Mouse (Mus musculus): Measurements from ENCODE around the gene Fam69b. TPM values are rescaled to one million over a fixed set of nuclear protein-coding genes. Genes with fewer than 3 reads are reported as not detected.

Fam69b gene
- total RNA-seq, 2 experiments from 2014 or later, result 88.2 to 90.8 TPM

DNA sequence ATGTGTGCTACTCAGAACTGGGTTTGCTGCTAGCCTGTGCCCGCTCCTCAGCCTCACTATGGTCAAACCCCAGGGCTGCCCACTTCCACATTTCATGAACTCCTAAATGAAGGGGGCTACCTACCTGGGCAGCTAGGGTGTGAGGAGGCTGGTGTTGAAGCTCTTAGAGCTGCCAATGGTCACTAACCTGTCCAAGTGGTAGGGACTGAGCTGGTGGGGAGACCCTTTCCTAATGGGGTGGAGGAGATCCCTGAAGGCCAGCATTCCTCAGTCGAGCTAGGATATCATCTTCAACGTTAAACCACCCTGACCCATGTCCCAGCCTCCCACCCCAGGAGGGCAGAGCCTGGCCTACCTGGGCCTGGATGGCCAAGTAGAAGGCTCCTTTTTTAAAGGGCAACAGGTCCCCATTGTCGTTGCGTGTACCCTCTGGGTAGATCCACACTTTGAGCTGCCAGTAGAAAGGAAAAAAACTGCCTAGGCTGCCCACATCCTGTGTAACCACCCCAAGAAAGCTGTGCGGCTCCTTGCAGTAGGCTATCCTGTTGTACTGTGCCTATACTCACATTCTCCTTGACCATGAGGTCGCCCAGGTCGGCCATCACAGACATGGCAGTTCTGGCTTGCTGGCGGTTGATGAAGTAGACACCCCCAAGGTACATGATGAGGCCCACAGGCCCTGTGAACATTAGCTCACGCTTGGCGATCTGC lies 32.4 kb upstream of the Fam69b start:
- DNase-seq (ENCODE audit: extremely low spot score in 1 of 2, low spot score in 2 of 2), result no peak
- intact Hi-C loops (cut with DNase I), result no loop called here

- intact Hi-C loops (cut with DNase I), result no loop called here
- DNase-seq (ENCODE audit: extremely low spot score in 1 of 2, low spot score in 2 of 2), result no peak
These were observed 31.4 kb upstream of the Fam69b start for GRCm38 (mm10) chr2:26596898-26597297.

DNA sequence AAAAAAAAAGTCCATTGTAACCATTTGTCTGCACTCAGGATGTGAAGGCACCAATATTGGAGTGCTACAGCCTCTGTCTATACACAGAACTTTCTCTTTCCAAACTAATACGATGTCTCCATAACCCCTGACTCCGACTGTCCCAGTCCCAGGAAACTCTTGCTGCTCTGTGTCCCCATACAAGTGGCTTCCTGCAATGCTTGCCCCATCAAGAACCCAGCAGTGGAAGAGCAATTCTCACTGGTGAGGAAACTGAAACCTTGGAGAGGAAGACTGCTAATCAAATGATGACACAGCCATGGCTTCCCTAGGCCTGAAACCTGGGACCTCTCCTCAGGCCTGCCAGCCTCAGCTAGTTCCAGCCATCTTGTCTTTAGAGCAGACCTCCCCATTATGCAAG lies 30.4 kb upstream of the Fam69b start:
- DNase-seq (ENCODE audit: extremely low spot score in 1 of 2, low spot score in 2 of 2), result no peak
- intact Hi-C loops (cut with DNase I), result no loop called here

GRCm38 (mm10) chr2:26598462-26598861 lies 29.8 kb upstream of the Fam69b start:
- intact Hi-C loops (cut with DNase I), result no loop called here
- no peak for DNase-seq (ENCODE audit: extremely low spot score in 1 of 2, low spot score in 2 of 2)

DNA sequence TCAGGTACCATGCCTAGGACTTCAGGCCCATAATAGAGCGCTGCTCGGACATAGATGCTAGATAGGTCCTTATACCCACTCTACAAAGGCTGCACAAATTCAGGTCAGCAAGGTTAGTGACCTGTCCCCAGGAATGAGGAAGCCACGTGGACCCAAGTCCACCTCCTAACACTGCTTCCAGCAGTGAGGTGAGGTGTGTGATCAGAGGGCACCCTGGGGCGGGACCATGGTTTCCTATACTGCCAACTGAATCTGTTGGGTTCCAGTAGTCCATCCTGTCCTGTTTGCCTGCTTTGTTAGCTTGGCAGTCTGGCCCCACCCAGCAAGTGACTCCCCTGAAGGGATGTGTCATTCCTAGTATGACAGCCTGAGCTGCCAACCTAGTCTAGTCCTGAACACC lies 28.3 kb upstream of the Fam69b start:
- intact Hi-C loops (cut with DNase I), result no loop called here
- no peak for DNase-seq (ENCODE audit: extremely low spot score in 1 of 2, low spot score in 2 of 2)

DNA sequence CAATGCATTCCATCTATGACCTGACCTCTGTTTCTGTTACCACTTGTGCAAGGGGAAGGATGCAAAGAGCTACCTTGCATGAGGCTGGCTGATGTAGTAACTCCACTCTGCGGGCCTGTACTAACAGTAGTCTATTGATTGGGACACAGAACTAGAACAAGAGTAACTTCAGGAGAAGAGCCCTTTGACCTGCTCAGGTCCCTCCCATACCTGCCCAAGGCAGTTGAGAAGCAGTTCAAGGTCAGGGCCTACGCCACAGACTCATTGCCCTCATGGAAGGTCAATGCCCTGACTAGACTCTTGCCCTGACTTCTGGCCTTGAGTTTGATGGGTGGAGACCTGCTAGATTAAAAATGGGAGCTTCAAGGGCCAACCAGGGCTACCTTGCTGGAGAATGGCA lies 27.6 kb upstream of the Fam69b start:
- intact Hi-C loops (cut with DNase I), result no loop called here
- DNase-seq (ENCODE audit: extremely low spot score in 1 of 2, low spot score in 2 of 2), result no peak

GRCm38 (mm10) chr2:26601595-26601994 lies 26.7 kb upstream of the Fam69b start:
- intact Hi-C loops (cut with DNase I), result no loop called here
- DNase-seq (ENCODE audit: extremely low spot score in 1 of 2, low spot score in 2 of 2), result no peak

DNA sequence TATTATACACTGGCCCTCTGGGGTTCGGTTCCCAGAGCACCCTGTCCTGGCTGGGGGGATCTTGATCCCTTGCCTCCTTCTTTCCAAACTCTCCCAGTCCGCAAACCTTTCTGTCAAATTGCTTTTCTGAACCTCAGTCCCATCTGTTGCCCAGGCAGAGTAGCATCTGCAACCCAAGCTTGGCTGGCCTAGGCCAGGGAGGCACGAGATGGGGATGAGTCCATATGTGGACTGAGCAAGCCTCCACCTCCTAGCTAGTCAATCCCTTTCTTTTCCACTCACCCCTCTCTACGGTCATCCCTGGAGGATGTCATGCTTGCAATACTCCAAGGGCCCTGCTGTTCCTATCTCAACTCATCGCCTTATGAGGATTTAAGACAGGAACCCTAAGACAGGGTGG lies 25.6 kb upstream of the Fam69b start:
- intact Hi-C loops (cut with DNase I), result no loop called here

GRCm38 (mm10) chr2:26603159-26603558 lies 25.1 kb upstream of the Fam69b start:
- DNase-seq (ENCODE audit: extremely low spot score in 1 of 2, low spot score in 2 of 2), result no peak
- intact Hi-C loops (cut with DNase I), result no loop called here

More for the DNA sequence above, 25.6 kb upstream of the Fam69b start:
- no peak for DNase-seq (ENCODE audit: extremely low spot score in 1 of 2, low spot score in 2 of 2)

- peak; percentile 21 to 89 for DNase-seq (ENCODE audit: extremely low spot score in 1 of 2, low spot score in 2 of 2)
- intact Hi-C loops (cut with DNase I), result no loop called here
These were observed 24.3 kb upstream of the Fam69b start, which contains the start of gene Agpat2 for GRCm38 (mm10) chr2:26603720-26604671. Gene Agpat2, minus strand, starts transcription at chr2:26604417.

DNA sequence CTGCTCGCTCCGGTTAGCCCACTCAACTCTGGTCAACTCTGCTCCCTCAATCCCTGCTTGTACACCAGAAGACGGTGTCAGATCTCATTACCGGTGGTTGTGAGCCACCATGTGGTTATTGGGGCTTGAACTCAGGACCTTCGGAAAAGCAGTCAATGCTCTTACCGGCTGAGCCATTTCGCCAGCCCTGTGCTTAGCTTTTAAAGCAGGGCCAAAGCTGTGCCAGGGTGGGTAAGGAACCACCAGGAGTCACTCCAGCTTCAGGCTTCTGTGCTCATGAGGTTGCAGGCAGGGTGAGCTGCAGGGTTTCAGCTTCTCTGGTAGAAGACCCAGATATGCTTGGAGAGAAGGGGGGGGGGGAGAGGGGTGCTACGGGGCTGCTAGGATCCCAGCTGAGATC lies 22.9 kb upstream of the Fam69b start:
- no peak for DNase-seq (ENCODE audit: extremely low spot score in 1 of 2, low spot score in 2 of 2)
- intact Hi-C loops (cut with DNase I), result no loop called here

- intact Hi-C loops (cut with DNase I), result no loop called here
- DNase-seq (ENCODE audit: extremely low spot score in 1 of 2, low spot score in 2 of 2), result no peak
These were observed 21.7 kb upstream of the Fam69b start for GRCm38 (mm10) chr2:26606579-26606978.

GRCm38 (mm10) chr2:26607056-26607910 lies 21.0 kb upstream of the Fam69b start:
- no peak for DNase-seq (ENCODE audit: extremely low spot score in 1 of 2, low spot score in 2 of 2)
- intact Hi-C loops (cut with DNase I), result no loop called here

DNA sequence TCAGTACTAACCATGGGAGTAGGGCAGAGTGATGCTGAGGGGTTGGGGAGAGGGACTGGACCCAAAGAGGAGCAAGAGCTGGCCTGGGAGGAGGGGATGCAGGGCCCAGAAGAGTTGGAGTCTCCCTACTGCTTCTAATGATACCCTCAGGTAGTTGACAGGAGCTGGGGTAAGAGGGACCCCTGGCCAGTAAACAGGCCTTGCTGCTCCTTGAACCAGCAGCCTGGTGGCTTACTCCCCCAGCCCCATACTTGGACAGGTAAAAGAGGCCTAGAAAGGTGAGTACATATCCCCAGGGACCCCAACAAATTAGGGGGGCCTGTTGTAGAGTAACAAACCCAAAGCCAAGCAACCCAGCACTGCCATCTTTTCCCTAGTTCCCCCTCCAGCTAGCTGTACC lies 19.5 kb upstream of the Fam69b start:
- DNase-seq (ENCODE audit: extremely low spot score in 1 of 2, low spot score in 2 of 2), result no peak
- intact Hi-C loops (cut with DNase I), result no loop called here

DNA sequence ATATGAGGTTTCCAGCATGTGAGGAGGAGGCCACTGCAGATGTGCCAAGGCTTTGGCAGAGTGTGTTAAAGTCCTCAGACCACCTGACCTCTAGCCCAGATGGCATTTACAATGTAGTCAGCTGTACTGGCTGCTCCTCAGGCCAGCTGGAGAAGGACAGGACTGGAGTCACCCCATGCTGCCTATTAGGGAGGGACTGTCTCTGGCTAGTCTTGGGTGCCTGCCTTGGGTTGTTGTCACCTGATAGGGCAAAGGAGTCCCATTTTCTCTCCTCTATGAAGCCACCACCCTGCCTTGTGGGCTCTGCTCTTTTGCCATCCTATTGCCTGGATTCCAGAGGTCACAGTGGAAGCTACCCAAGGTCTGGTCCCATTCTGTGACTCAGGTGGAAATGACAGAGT lies 19.0 kb upstream of the Fam69b start:
- no peak for DNase-seq (ENCODE audit: extremely low spot score in 1 of 2, low spot score in 2 of 2)
- intact Hi-C loops (cut with DNase I), result no loop called here

DNA sequence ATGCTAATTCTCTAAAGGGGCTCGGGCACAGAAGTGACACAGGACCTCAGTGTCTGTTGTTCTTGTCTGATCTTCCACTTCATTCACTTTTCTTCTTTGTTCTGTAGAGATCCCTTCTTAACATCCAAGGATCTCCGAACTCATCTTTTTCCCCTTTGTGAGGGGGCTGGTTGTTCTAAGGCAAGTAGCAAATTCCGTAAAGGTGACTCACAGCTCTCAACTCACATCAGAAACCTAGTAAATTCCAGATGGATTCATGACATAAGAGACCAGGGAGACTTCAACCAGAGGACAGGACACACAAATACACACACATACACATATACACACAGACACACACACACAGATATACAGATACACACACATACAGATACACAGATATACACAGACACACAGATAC lies 17.7 kb upstream of the Fam69b start:
- intact Hi-C loops (cut with DNase I), result no loop called here
- DNase-seq (ENCODE audit: extremely low spot score in 1 of 2, low spot score in 2 of 2), result no peak

- intact Hi-C loops (cut with DNase I), result no loop called here
- no peak for DNase-seq (ENCODE audit: extremely low spot score in 1 of 2, low spot score in 2 of 2)
These were observed 17.2 kb upstream of the Fam69b start for GRCm38 (mm10) chr2:26611054-26611453.

- no peak for DNase-seq (ENCODE audit: extremely low spot score in 1 of 2, low spot score in 2 of 2)
- intact Hi-C loops (cut with DNase I), result no loop called here
These were observed 16.4 kb upstream of the Fam69b start for GRCm38 (mm10) chr2:26611896-26612295.

- no peak for DNase-seq (ENCODE audit: extremely low spot score in 1 of 2, low spot score in 2 of 2)
- intact Hi-C loops (cut with DNase I), result no loop called here
These were observed 13.4 kb upstream of the Fam69b start for GRCm38 (mm10) chr2:26614903-26615302.
